Mouse (Mus musculus) CD4-positive helper T cell, adult 2 months (primary cell): Measurements from ENCODE around the gene Peak1.
"Not testable (repeated sequence)": the region's sequence is repeated elsewhere in the genome, so short reads cannot be mapped to it uniquely, and the experiment has no call there.

Experiments used
- DNase-seq: peaks from one replicate; pipeline ENCODE4 v3.0.0-alpha.2; 2012; ENCODE audit warnings: low read depth, missing footprints, low spot score

Gene Peak1

GRCm38 (mm10) chr9:56417948-56418737 lies at the start of gene Peak1, which contains the start of gene Hmg20a:
Peak1 (minus strand) TSS chr9:56418067.
Hmg20a (plus strand) TSS chr9:56418609.
- DNase-seq: peak; percentile 100

- no peak for DNase-seq
Measured at GRCm38 (mm10) chr9:56466251-56466650, 48.4 kb upstream of the Peak1 start.

GRCm38 (mm10) chr9:56464863-56465654 lies 47.2 kb upstream of the Peak1 start:
- peak; percentile 86 for DNase-seq

DNA sequence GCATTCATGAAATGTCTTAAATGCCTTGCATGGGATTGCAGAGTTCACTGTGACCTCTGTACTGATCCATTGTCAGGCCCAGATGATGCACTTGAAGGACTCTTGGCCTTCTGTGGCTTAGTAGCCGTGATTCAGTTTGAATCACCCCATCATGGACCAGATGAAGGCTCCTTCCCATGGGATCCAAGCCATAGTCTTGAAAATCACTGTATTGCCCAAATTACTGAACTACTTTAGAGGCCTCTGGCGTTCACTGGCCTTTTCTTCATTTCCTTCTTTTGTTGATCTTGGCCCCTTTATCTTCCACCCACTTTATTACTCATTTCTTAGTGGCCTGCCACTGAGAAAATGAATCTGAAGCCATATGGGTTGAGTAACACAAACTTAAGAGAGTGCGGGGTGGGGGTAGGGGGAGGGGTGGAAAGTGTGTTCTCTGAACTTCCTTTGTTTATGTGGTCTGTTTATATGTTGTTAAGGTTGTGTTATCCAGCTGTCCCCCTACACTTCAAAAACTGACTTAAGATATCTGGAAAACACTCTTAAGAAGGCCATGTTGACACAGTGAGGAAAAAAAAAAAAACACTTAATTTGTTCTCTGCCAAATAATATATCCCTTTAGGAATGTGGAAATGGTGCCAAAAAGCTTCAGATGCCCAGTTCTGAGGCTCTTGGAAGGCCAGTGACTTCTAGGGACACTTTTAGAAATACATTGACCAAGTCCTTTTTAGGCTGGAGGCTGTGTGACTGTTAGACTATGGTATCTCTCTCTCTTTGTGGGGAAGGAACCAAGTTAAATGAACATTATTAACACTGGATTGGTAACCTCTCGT lies 46.0 kb upstream of the Peak1 start:
- peak; percentile 19 for DNase-seq

DNA sequence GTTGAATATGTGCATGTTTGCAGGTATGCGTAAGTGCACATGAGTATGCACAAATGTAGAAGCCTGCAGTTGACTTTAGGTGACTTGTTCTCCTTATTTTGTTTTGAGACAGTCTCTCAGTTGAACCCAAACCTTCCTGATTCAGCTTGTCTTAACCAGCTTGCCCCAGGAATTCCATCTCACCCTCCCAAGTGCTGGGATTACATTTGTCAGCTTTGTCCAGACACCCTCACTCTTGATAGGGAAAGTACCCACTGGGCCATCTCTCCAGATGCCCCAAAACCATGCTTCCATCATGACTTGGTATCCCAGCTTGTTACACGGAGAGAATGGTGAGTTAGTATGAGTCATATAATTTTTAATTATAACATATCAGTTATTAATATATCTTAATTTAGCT lies 45.2 kb upstream of the Peak1 start:
- no peak for DNase-seq

GRCm38 (mm10) chr9:56462606-56463005 lies 44.7 kb upstream of the Peak1 start:
- no peak for DNase-seq

- DNase-seq: no peak
Measured at GRCm38 (mm10) chr9:56460987-56461386, 43.1 kb upstream of the Peak1 start.

DNA sequence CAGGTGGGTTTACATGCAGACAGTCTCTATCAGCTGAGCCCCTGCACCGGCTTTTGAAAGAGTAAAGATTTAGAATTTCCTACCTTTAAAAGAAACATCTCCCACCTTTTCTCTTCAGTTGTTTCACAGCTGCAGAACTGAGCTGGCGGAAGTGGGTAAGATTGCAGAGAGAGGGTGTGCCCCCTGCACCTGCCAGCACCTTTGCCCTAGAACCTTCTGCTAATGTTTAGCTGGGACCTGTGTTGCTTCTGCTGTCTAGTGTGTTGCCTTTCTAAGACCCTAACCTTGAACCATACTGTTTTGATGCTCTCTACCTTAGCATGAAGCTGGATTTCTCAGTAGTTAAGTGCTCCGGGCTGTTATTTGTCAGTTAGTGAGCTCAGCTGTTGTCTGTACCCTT lies 38.6 kb upstream of the Peak1 start:
- DNase-seq: peak; percentile 12

DNA sequence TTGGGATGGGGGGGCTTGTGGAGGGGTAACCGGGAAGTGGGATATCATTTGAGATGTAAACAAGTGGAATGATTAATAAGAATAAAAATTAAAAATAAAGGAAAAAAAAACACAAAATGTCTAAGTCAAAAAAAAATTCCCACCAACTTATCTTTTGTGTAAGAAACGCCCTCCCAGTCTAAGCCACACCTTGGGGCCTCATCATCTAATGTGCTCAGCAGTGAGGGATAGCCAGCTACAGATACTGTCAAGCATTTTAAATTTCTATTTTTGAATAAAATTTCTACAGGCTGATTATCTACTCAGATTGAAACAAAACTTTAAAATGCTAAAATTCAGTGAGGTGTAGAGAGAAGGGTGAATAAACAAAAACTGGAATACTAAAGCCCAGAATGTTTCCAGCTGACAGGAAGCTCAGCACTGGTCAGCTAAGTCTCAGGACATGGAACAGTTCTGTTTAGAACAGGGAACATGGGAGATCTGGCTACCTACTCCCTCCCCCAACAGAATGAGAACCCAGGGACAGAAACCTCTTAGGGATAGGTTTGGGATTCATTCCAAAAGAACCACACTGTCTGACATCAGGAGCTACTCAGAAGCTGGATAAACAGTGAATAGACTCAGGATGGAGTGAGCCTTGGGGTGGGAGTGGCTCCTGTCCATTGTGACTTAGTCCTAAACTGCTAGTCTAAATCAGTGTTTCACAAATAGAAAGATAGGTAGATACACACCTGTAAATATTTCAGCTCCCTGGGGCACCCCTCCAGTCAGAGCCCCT lies 35.4 kb upstream of the Peak1 start:
- no peak for DNase-seq

DNA sequence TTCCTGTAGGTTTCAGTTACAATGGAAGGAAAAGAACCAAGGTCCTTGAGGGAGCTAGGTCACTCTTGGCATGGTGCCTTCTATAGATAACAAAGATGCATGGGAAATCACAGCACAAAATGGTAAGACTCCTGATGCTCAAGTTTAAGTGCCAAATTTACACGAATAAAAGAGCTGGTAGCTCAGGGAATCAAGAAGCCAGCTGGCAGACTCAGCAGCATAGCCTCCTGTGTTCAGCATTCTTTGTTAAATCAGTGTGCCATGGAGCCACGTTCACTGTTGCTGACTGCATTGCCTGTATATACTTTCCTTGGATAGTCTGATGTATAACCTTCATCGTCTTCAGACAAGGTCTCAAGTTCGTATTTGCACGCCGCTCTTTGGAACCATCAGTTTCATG lies 33.7 kb upstream of the Peak1 start:
- no peak for DNase-seq

DNA sequence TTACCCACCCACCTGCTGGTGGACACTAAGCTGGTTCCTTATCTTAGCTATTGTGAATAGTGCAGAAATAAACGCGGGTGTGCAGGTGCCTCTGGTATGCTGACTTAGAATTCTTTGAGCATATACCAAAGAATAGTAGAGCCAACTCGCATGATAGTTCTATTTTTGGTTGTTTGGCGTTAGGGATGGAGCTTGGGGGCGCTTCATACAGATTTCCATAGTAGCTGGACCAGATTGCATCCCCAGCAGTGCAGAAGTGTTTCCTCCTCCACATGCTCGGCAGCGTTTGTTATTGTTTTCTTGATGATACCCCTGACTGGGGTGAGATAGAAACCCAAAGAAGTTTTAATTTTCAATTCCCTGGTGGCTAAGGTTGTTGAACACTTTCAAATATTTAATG lies 21.8 kb upstream of the Peak1 start:
- DNase-seq: no peak

- DNase-seq: not testable (repeated sequence)
Measured at GRCm38 (mm10) chr9:56437300-56437892, 19.5 kb upstream of the Peak1 start.

DNA sequence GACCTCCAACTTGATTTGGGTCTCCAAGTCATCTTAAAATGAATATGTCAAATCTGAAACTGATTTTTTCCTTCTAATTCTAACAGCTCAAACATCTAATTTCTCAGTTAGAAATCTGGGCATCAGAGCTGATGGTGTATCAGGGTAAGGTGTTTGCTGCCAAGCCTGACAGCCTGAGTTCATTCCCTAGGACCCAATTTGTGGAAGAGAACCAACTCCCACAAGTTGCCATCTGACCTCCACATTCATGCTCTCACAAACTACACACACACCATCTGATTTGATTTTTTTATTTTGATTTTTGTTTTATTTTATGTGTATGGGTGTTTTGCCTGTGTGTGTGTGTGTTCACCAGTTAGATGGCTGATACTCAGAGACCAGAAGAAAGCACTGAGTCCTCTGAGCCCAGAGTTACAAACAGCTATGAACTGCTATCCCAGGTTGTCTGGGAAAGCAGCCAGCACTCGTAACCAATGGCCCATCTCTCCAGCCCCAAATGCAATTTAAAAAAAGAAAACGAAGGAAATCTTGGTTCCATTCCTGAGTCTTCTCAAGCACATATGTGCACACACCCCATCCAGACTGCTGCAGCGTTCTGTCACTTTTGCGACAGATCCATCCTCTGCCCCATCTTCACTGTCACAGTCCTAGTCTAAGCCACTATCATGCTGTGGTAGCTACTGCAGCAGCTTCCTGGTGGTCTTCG lies 18.1 kb upstream of the Peak1 start:
- DNase-seq: no peak

DNA sequence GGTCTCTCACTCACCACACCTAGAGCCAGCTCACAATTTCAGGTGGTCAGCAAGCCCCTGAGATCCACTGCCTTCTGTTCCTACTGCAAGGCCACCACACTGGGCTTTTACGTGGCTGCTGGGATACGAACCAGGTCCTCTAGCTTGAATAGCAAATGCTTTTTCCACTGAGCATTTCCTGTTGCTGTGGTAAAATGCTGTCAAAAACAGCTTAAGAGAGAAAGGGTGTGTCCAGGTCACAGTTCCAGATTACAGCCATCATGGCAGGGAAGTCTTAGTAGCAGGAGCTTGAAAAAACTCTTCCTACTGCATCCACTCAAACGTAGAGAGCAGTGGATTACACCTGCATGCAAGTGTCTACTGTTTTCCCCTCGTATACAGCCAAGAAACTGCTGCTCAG lies 7.0 kb upstream of the Peak1 start:
- DNase-seq: peak; percentile 55

- peak; percentile 60 for DNase-seq
Measured at GRCm38 (mm10) chr9:56421991-56422390, 4.1 kb upstream of the Peak1 start.

DNA sequence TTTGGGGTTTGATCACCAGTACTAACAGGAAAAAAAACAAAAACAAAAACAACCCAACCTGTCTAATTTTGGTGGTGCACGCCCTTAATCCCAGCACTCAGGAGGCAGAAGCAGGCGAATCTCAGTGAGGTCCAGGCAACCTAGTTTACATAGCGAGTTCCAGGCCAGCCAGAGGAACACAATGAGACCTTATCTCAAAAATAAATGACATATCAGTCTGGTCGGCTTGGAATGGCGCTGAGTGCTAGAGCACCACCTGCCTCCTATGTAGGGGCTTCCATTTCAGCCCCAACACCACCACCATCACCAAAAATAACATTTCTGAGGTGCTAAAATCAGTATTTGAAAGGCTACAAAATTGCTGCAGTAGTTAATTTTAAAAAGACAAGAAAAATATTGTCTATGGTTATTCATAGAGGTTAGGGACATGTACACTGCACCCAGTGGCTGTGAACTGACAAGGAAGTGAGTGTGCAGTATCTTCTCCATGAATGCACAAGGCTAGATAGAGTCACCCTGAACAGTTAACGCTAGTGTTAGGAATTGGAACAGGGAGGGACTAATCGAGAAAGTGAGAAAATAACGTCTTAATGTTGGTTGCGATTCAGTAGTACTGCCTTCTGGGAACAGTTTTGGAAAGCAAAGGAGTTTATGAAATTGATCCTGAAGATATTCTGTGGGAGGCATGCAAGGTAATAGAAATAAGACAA lies 3.2 kb upstream of the Peak1 start:
- no peak for DNase-seq

DNA sequence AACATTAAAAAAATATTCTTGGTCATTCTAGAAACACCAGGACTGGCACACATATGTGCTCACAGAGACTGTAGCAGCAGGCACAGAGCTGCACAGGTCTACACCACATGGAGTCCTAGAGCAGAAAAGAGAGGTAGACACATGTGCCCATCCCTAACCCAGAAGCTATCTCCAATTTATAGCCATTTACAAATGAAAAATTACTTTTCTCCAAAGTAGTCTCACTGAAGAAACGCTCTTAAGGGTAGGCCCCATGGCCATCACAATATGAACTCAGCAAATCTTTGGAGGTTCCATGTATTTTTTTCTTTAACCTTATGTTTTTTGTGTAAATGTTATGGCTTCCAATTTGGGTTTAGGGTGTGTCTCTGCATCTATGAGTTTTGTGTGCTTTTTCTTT lies 2.4 kb upstream of the Peak1 start:
- no peak for DNase-seq

DNA sequence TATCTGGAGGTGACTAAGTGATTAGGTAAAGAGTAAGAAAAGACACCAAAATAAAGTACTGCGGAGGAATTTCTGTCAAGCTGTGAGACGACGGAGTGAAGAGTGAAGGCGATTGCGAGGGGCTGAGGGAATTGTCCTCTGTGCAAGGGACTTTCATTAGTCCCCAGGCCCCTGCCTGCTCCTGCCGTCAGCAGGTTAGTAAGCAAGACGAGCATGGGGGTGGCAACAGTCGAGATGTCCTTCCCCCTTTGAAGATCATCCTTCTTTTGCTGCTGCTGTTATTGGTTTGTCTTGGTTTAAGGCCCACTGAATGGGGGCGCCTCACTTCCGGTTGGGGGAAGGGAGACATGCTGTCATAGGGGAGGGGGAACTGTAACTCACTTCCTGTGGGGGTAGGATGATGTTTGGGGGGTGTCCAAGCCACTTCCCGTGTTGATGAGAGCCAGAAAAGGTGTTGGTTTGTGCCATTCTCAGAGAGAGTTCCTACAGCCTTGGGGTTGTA lies 922 bp upstream of the Peak1 start:
- DNase-seq: peak; percentile 95

GRCm38 (mm10) chr9:56417415-56417947 lies 386 bp downstream of the Peak1 start:
- peak; percentile 83 for DNase-seq
